Mouse (Mus musculus) limb, embryonic 15.5 days (tissue): ENCODE results near the gene Prkar1a. TPM values are rescaled to one million over a fixed set of nuclear protein-coding genes. Genes with fewer than 3 reads are reported as not detected.
A peak's percentile ranks its signal among the peaks of the same experiment; 100 is the strongest.

Source experiments
- ATAC-seq: fragments of 200-750 bp; cut with Nextera tagmentation; 2 replicates; pipeline ENCODE4 v1.8.0; 2017; ENCODE audit warnings: low read depth, moderate TSS enrichment; ENCODE audit not compliant: insufficient number of reproducible peaks, low FRiP score, low TSS enrichment
- H3K27ac ChIP-seq: fragments of 300-500 bp; sonication (generic); 2 replicates; pipeline ENCODE4 v1.5.1; 2015; ENCODE audit warnings: moderate library complexity, mild to moderate bottlenecking, inconsistent platforms
- H3K27me3 ChIP-seq: fragments of 300-500 bp; sonication (generic); 2 replicates; pipeline ENCODE4 v1.6.1; 2015; ENCODE audit warnings: inconsistent platforms
- H3K36me3 ChIP-seq: fragments of 300-500 bp; sonication (generic); 2 replicates; pipeline ENCODE4 v1.6.1; 2015; ENCODE audit warnings: inconsistent platforms
- H3K4me1 ChIP-seq: fragments of 300-500 bp; sonication (generic); 2 replicates; pipeline ENCODE4 v1.6.1; 2015; ENCODE audit warnings: inconsistent platforms
- H3K4me2 ChIP-seq: fragments of 300-500 bp; sonication (generic); 2 replicates; pipeline ENCODE4 v1.6.1; 2015; ENCODE audit warnings: mild to moderate bottlenecking, inconsistent platforms
- H3K4me3 ChIP-seq: fragments of 300-500 bp; sonication (generic); 2 replicates; pipeline ENCODE4 v1.5.1; 2015; ENCODE audit warnings: mild to moderate bottlenecking, inconsistent platforms
- H3K9ac ChIP-seq: fragments of 300-500 bp; sonication (generic); 2 replicates; pipeline ENCODE4 v1.6.1; 2015; ENCODE audit warnings: inconsistent platforms
- H3K9me3 ChIP-seq: fragments of 300-500 bp; sonication (generic); 2 replicates; pipeline ENCODE4 v1.6.1; 2016; ENCODE audit warnings: inconsistent platforms
- WGBS: fragments of 180-500 bp; shearing (Covaris S2); methylation state at CpG from one replicate; pipeline ENCODE4 v1.1.7; 2015; 5-methylcytosine and 5-hydroxymethylcytosine counted together
- polyA plus RNA-seq: library from polyadenylated mRNA; unstranded; fragments of >200 nt; fragmentation: Nextera tagmentation; extraction: Ambion mirVana; gene quantifications from 2 replicates; pipeline ENCODE4 v1.2.1, GENCODE M21; 2015

The Prkar1a gene
- polyA plus RNA-seq, 1 experiment from 2014 or later: 309 TPM

- Histone ChIP-seq H3K27ac (peak overlapping the region; percentile 77), H3K9me3 (no peaks in the 10 kb centered on the region), H3K9ac (no peak overlapping the region), H3K36me3 (no peaks in the 10 kb centered on the region), H3K4me2 (no peak overlapping the region; the same call in 1 of the 2 replicates), H3K4me1 (peaks cover 38% of the 10 kb centered on the region), H3K4me3 (no peak overlapping the region), H3K27me3 (peaks cover 4% of the 10 kb centered on the region; the same call in 1 of the 2 replicates)
- ATAC-seq: peak; percentile 33
- 34% methylated on average over 12 of the region's 12 CpGs for WGBS
Observed at GRCm38 (mm10) chr11:109715311-109715781, 66.1 kb downstream of the Prkar1a start.

GRCm38 (mm10) chr11:109716981-109717380, 67.8 kb downstream of the Prkar1a start:
- WGBS: 73% methylated on average over 7 of the region's 7 CpGs
- Histone ChIP-seq H3K4me2 (0 out of 2 replicates have a peak overlapping the region, but pooled peaks have one; percentile 7), H3K4me1 (peaks cover 50% of the 10 kb centered on the region), H3K9me3 (no peaks in the 10 kb centered on the region), H3K27me3 (peaks cover 19% of the 10 kb centered on the region), H3K27ac (0 out of 2 replicates have a peak overlapping the region, but pooled peaks have one; percentile 33), H3K9ac (no peak overlapping the region), H3K4me3 (no peak overlapping the region), H3K36me3 (no peaks in the 10 kb centered on the region)
- no peak for ATAC-seq

GRCm38 (mm10) chr11:109717448-109717847, 68.2 kb downstream of the Prkar1a start:
- no peak for ATAC-seq
- WGBS: 81% methylated on average over 5 of the region's 5 CpGs
- 0 out of 2 replicates have a peak overlapping the region, but pooled peaks have one; percentile 33 for H3K27ac ChIP-seq
- H3K9me3 ChIP-seq: no peaks in the 10 kb centered on the region
- no peak overlapping the region for H3K4me3 ChIP-seq
- H3K36me3 ChIP-seq: no peaks in the 10 kb centered on the region
- peaks cover 55% of the 10 kb centered on the region for H3K4me1 ChIP-seq
- H3K4me2 ChIP-seq: 0 out of 2 replicates have a peak overlapping the region, but pooled peaks have one; percentile 7
- H3K9ac ChIP-seq: no peak overlapping the region
- peaks cover 23% of the 10 kb centered on the region for H3K27me3 ChIP-seq

- no peak overlapping the region for H3K27ac ChIP-seq
- H3K4me3 ChIP-seq: no peak overlapping the region
- H3K9ac ChIP-seq: no peak overlapping the region
- 77% methylated on average over 15 of the region's 15 CpGs for WGBS
- no peaks in the 10 kb centered on the region for H3K36me3 ChIP-seq
- no peak for ATAC-seq
- no peaks in the 10 kb centered on the region for H3K9me3 ChIP-seq
- H3K4me1 ChIP-seq: peaks cover 61% of the 10 kb centered on the region
- H3K27me3 ChIP-seq: peaks cover 23% of the 10 kb centered on the region
- H3K4me2 ChIP-seq: no peak overlapping the region
Observed at GRCm38 (mm10) chr11:109717966-109718895, 69.0 kb downstream of the Prkar1a start.

Other genes with a start within 250 kb of the Prkar1a start
- not detected in 2 replicates for gene 9930022D16Rik, start 235.5 kb upstream of the Prkar1a start, polyA plus RNA-seq
- gene Amz2, start 223.5 kb upstream of the Prkar1a start, polyA plus RNA-seq: 42.5 and 46.1 TPM in 2 replicates
- 3.5 and 4.8 TPM in 2 replicates for gene Arsg, start 176.0 kb upstream of the Prkar1a start, polyA plus RNA-seq
- 6.6 and 7.0 TPM in 2 replicates for gene Slc16a6, start 175.8 kb upstream of the Prkar1a start, polyA plus RNA-seq
- 64.6 and 67.4 TPM in 2 replicates for gene Wipi1, start 37.4 kb upstream of the Prkar1a start, polyA plus RNA-seq
- 7.2 and 8.2 TPM in 2 replicates for gene Fam20a, start 72.9 kb downstream of the Prkar1a start, polyA plus RNA-seq
- not detected in 2 replicates for gene 1700012B07Rik, start 178.6 kb downstream of the Prkar1a start, polyA plus RNA-seq